Mouse (Mus musculus): ENCODE data around the gene Opa3. TPM values are rescaled to one million over a fixed set of nuclear protein-coding genes. Genes with fewer than 3 reads are reported as not detected.
A peak's percentile ranks its signal among the peaks of the same experiment; 100 is the strongest.

The Opa3 gene
- polyA plus RNA-seq, 1 experiment: 27.5 TPM

- Histone ChIP-seq H3K79me3 (ENCODE audit: low read depth) (no peaks in the 10 kb centered on the region), H3K4me3 (ENCODE audit: insufficient read depth, poor library complexity, severe bottlenecking) (no peak overlapping the region), H3K79me2 (ENCODE audit: control insufficient read depth, insufficient read depth) (no peaks in the 10 kb centered on the region), H3ac (ENCODE audit: control insufficient read depth, insufficient read length, low read depth) (no peak overlapping the region), H3K27me3 (ENCODE audit: control insufficient read depth, insufficient read depth, insufficient read length) (no peaks in the 10 kb centered on the region), H3K36me3 (ENCODE audit: control insufficient read depth, insufficient read depth) (no peaks in the 10 kb centered on the region)
- no peak for TF ChIP-seq MYOD1 (IDR thresholded peaks at IDR 0.05; ENCODE audit: control insufficient read depth, insufficient read length, low read depth)
- no peak for TF ChIP-seq MAX (IDR thresholded peaks at IDR 0.05)
- TF ChIP-seq MYOG (IDR thresholded peaks at IDR 0.05; ENCODE audit: control insufficient read depth, extremely low read depth, insufficient read length): no peak
- no peak for TF ChIP-seq FOSL1 (IDR thresholded peaks at IDR 0.05; ENCODE audit: insufficient read depth, low read length, poor library complexity, severe bottlenecking)
- TF ChIP-seq CEBPB (IDR thresholded peaks at IDR 0.05; ENCODE audit: low read depth): no peak
- TF ChIP-seq CTCF (IDR thresholded peaks at IDR 0.05; ENCODE audit: control insufficient read depth, insufficient read depth, insufficient read length): no peak
- no peak for TF ChIP-seq USF1 (IDR thresholded peaks at IDR 0.05; ENCODE audit: low read depth)
Measured at GRCm38 (mm10) chr7:19184250-19184649, 43.9 kb upstream of the Opa3 start.

DNA sequence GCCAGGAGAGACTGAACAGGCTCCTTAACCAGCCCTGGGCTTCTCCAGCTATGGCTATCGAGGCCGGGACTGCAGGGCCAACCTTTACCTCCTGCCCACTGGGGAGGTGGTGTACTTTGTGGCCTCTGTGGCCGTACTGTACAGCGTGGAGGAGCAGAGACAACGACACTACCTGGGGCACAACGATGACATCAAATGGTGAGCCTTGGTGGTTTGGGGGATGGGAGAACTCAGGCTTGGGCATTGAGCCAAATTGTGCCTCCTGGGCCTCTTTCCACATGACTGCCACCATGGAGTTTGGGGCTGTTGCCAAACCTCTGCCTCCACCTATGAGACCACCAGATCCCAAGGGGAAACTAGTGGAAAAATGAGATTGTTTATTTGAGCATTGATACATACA lies 43.4 kb upstream of the Opa3 start:
- TF ChIP-seq CEBPB (IDR thresholded peaks at IDR 0.05; ENCODE audit: low read depth) (no peak), FOSL1 (IDR thresholded peaks at IDR 0.05; ENCODE audit: insufficient read depth, low read length, poor library complexity, severe bottlenecking) (no peak), MYOD1 (IDR thresholded peaks at IDR 0.05; ENCODE audit: control insufficient read depth, insufficient read length, low read depth) (no peak), USF1 (IDR thresholded peaks at IDR 0.05; ENCODE audit: low read depth) (no peak), CTCF (IDR thresholded peaks at IDR 0.05; ENCODE audit: control insufficient read depth, insufficient read depth, insufficient read length) (no peak), MAX (IDR thresholded peaks at IDR 0.05) (no peak), MYOG (IDR thresholded peaks at IDR 0.05; ENCODE audit: control insufficient read depth, extremely low read depth, insufficient read length) (no peak)
- no peaks in the 10 kb centered on the region for H3K36me3 ChIP-seq (ENCODE audit: control insufficient read depth, insufficient read depth)
- H3K27me3 ChIP-seq (ENCODE audit: control insufficient read depth, insufficient read depth, insufficient read length): no peaks in the 10 kb centered on the region
- H3K4me3 ChIP-seq (ENCODE audit: insufficient read depth, poor library complexity, severe bottlenecking): no peak overlapping the region
- H3K79me3 ChIP-seq (ENCODE audit: low read depth): no peaks in the 10 kb centered on the region
- no peaks in the 10 kb centered on the region for H3K79me2 ChIP-seq (ENCODE audit: control insufficient read depth, insufficient read depth)
- no peak overlapping the region for H3ac ChIP-seq (ENCODE audit: control insufficient read depth, insufficient read length, low read depth)

DNA sequence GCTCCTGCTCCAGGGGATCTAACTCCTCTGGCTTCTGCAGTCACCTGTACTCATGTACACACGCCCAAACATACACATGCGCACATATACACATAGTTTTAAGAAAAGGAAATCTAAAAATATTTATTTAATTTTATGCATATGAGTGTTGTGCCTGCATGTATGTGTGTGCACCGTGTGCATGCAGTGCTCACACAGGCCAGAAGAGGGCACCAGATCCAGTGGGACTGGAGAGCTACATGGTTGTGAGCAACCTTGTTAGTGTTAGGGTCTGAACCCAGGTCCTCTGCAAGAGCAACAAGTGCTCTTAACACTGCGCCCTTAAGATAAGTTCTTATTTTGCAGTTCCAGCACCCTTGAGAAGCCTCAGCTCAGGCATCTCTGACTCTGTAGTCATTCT lies 33.5 kb upstream of the Opa3 start:
- Histone ChIP-seq H3ac (ENCODE audit: control insufficient read depth, insufficient read length, low read depth) (no peak overlapping the region), H3K79me3 (ENCODE audit: low read depth) (no peaks in the 10 kb centered on the region), H3K27me3 (ENCODE audit: control insufficient read depth, insufficient read depth, insufficient read length) (no peaks in the 10 kb centered on the region), H3K36me3 (ENCODE audit: control insufficient read depth, insufficient read depth) (no peaks in the 10 kb centered on the region), H3K79me2 (ENCODE audit: control insufficient read depth, insufficient read depth) (no peaks in the 10 kb centered on the region), H3K4me3 (ENCODE audit: insufficient read depth, poor library complexity, severe bottlenecking) (no peak overlapping the region)
- TF ChIP-seq MYOG (IDR thresholded peaks at IDR 0.05; ENCODE audit: control insufficient read depth, extremely low read depth, insufficient read length) (no peak), CEBPB (IDR thresholded peaks at IDR 0.05; ENCODE audit: low read depth) (no peak), USF1 (IDR thresholded peaks at IDR 0.05; ENCODE audit: low read depth) (no peak), MYOD1 (IDR thresholded peaks at IDR 0.05; ENCODE audit: control insufficient read depth, insufficient read length, low read depth) (no peak), FOSL1 (IDR thresholded peaks at IDR 0.05; ENCODE audit: insufficient read depth, low read length, poor library complexity, severe bottlenecking) (no peak), MAX (IDR thresholded peaks at IDR 0.05) (no peak), CTCF (IDR thresholded peaks at IDR 0.05; ENCODE audit: control insufficient read depth, insufficient read depth, insufficient read length) (no peak)

DNA sequence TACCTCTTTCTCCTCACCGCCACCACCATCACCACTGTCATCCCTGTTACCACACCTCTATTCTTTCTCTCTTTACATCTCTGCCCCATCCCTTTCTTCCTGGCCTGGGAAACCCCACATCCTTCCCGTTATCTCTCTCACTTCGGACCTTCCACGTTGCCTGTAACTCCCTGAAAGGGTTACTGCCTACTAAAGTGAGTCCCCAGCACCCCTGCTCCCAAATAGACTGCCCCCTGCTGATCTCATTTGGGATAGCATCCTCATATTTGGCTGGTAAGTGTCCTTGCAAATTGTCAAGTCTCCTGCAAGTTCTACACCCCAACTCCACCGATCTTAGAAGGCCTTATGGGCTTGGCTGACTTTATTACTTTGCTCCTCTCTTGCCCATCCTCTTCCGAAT lies 31.5 kb upstream of the Opa3 start:
- H3K4me3 ChIP-seq (ENCODE audit: insufficient read depth, poor library complexity, severe bottlenecking): no peak overlapping the region
- no peak overlapping the region for H3ac ChIP-seq (ENCODE audit: control insufficient read depth, insufficient read length, low read depth)
- no peaks in the 10 kb centered on the region for H3K79me2 ChIP-seq (ENCODE audit: control insufficient read depth, insufficient read depth)
- no peaks in the 10 kb centered on the region for H3K79me3 ChIP-seq (ENCODE audit: low read depth)
- no peaks in the 10 kb centered on the region for H3K27me3 ChIP-seq (ENCODE audit: control insufficient read depth, insufficient read depth, insufficient read length)
- TF ChIP-seq MYOG (IDR thresholded peaks at IDR 0.05; ENCODE audit: control insufficient read depth, extremely low read depth, insufficient read length) (no peak), CTCF (IDR thresholded peaks at IDR 0.05; ENCODE audit: control insufficient read depth, insufficient read depth, insufficient read length) (peak; percentile 13)
- H3K36me3 ChIP-seq (ENCODE audit: control insufficient read depth, insufficient read depth): no peaks in the 10 kb centered on the region

- TF ChIP-seq CTCF (IDR thresholded peaks at IDR 0.05; ENCODE audit: control insufficient read depth, insufficient read depth, insufficient read length) (no peak), FOSL1 (IDR thresholded peaks at IDR 0.05; ENCODE audit: insufficient read depth, low read length, poor library complexity, severe bottlenecking) (no peak), USF1 (IDR thresholded peaks at IDR 0.05; ENCODE audit: low read depth) (no peak), MAX (IDR thresholded peaks at IDR 0.05) (no peak), MYOG (IDR thresholded peaks at IDR 0.05; ENCODE audit: control insufficient read depth, extremely low read depth, insufficient read length) (no peak), MYOD1 (IDR thresholded peaks at IDR 0.05; ENCODE audit: control insufficient read depth, insufficient read length, low read depth) (no peak), CEBPB (IDR thresholded peaks at IDR 0.05; ENCODE audit: low read depth) (no peak)
- H3K27me3 ChIP-seq (ENCODE audit: control insufficient read depth, insufficient read depth, insufficient read length): no peaks in the 10 kb centered on the region
- no peak overlapping the region for H3K4me3 ChIP-seq (ENCODE audit: insufficient read depth, poor library complexity, severe bottlenecking)
- no peaks in the 10 kb centered on the region for H3K36me3 ChIP-seq (ENCODE audit: control insufficient read depth, insufficient read depth)
- no peak overlapping the region for H3ac ChIP-seq (ENCODE audit: control insufficient read depth, insufficient read length, low read depth)
- H3K79me2 ChIP-seq (ENCODE audit: control insufficient read depth, insufficient read depth): no peaks in the 10 kb centered on the region
- no peaks in the 10 kb centered on the region for H3K79me3 ChIP-seq (ENCODE audit: low read depth)
Measured at GRCm38 (mm10) chr7:19197985-19198384, 30.1 kb upstream of the Opa3 start.

DNA sequence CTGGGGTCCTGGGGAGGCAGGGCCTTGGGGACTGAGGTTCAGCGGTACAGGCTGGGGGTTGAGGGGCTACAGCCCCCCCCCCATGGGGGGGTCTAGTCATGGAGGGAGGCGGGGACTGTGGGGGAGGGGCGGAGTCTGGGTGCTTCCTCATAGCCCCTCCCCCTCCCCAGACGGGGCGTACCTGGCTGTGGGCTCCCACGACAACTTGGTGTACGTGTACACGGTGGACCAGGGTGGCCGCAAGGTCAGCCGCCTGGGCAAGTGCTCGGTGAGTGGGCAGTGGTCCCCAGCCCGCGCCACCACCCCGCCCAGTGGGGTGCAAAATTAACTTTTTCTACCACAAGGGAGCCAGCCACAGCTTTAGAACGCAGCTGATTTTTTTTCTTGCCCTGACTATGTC lies 26.5 kb upstream of the Opa3 start:
- no peak for TF ChIP-seq MAX (IDR thresholded peaks at IDR 0.05)
- TF ChIP-seq USF1 (IDR thresholded peaks at IDR 0.05; ENCODE audit: low read depth): no peak
- TF ChIP-seq CTCF (IDR thresholded peaks at IDR 0.05; ENCODE audit: control insufficient read depth, insufficient read depth, insufficient read length): no peak
- no peak for TF ChIP-seq CEBPB (IDR thresholded peaks at IDR 0.05; ENCODE audit: low read depth)
- TF ChIP-seq MYOD1 (IDR thresholded peaks at IDR 0.05; ENCODE audit: control insufficient read depth, insufficient read length, low read depth): no peak
- no peak for TF ChIP-seq MYOG (IDR thresholded peaks at IDR 0.05; ENCODE audit: control insufficient read depth, extremely low read depth, insufficient read length)
- no peak for TF ChIP-seq FOSL1 (IDR thresholded peaks at IDR 0.05; ENCODE audit: insufficient read depth, low read length, poor library complexity, severe bottlenecking)
- H3K27me3 ChIP-seq (ENCODE audit: control insufficient read depth, insufficient read depth, insufficient read length): no peaks in the 10 kb centered on the region
- no peaks in the 10 kb centered on the region for H3K36me3 ChIP-seq (ENCODE audit: control insufficient read depth, insufficient read depth)
- H3ac ChIP-seq (ENCODE audit: control insufficient read depth, insufficient read length, low read depth): no peak overlapping the region
- H3K4me3 ChIP-seq (ENCODE audit: insufficient read depth, poor library complexity, severe bottlenecking): no peak overlapping the region
- no peaks in the 10 kb centered on the region for H3K79me3 ChIP-seq (ENCODE audit: low read depth)
- no peaks in the 10 kb centered on the region for H3K79me2 ChIP-seq (ENCODE audit: control insufficient read depth, insufficient read depth)
